Mouse (Mus musculus): ENCODE measurements around the gene Mdga1.

GRCm38 (mm10) chr17:29975731-29976130, 5.8 kb upstream of the Mdga1 start:
- TF ChIP-seq CTCF (conservative IDR thresholded peaks at IDR 0.05; ENCODE audit: low read length) (peak; percentile 90), POU5F1 (IDR thresholded peaks at IDR 0.05; ENCODE audit: borderline replicate concordance, low read length) (no peak), NANOG (IDR thresholded peaks at IDR 0.05; ENCODE audit: borderline replicate concordance, low read length) (no peak)
